Mouse (Mus musculus): ENCODE results near the gene Pgpep1l. TPM values are rescaled to one million over a fixed set of nuclear protein-coding genes. Genes with fewer than 3 reads are reported as not detected.
A peak's percentile ranks its signal among the peaks of the same experiment; 100 is the strongest.

The Pgpep1l gene
- polyA plus RNA-seq, 1 experiment from 2014 or later = not detected

- no peak overlapping the region for H3K4me3 ChIP-seq (ENCODE audit: low read depth, low read length)
- H3K9ac ChIP-seq (ENCODE audit: low read length) = 0 out of 2 replicates have a peak overlapping the region, but pooled peaks have one; percentile 21
- WGBS = 63% methylated on average over 13 of the region's 13 CpGs
- no peak overlapping the region for H3K4me2 ChIP-seq (ENCODE audit: low read length)
- H3K27me3 ChIP-seq (replicated peaks; ENCODE audit: control insufficient read depth, insufficient read depth, low read length) = no peaks in the 10 kb centered on the region
- H3K27ac ChIP-seq (ENCODE audit: low read depth, low read length) = peak overlapping the region; percentile 55; the same call in 1 of the 2 replicates
- H3K36me3 ChIP-seq (ENCODE audit: control insufficient read depth, insufficient read depth, low read length) = peaks cover 62% of the 10 kb centered on the region
- DNase-seq (ENCODE audit: low spot score) (peak; percentile 38), ATAC-seq (no peak)
- no peaks in the 10 kb centered on the region; the same call in 1 of the 2 replicates for H3K4me1 ChIP-seq (ENCODE audit: control insufficient read depth, insufficient read depth, low read length)
- H3K9me3 ChIP-seq (replicated peaks; ENCODE audit: control insufficient read depth, low read length) = no peaks in the 10 kb centered on the region
These were observed 40.7 kb downstream of the Pgpep1l start for GRCm38 (mm10) chr7:68223356-68223808.

- H3K9ac ChIP-seq (ENCODE audit: low read length) = no peak overlapping the region
- ATAC-seq (no peak), DNase-seq (ENCODE audit: low spot score) (peak; percentile 35)
- no peak overlapping the region for H3K4me3 ChIP-seq (ENCODE audit: low read depth, low read length)
- H3K36me3 ChIP-seq (ENCODE audit: control insufficient read depth, insufficient read depth, low read length) = peaks cover 71% of the 10 kb centered on the region
- H3K9me3 ChIP-seq (replicated peaks; ENCODE audit: control insufficient read depth, low read length) = no peaks in the 10 kb centered on the region
- no peaks in the 10 kb centered on the region for H3K27me3 ChIP-seq (replicated peaks; ENCODE audit: control insufficient read depth, insufficient read depth, low read length)
- H3K4me2 ChIP-seq (ENCODE audit: low read length) = no peak overlapping the region
- H3K27ac ChIP-seq (ENCODE audit: low read depth, low read length) = no peak overlapping the region
- WGBS = 73% methylated on average over 9 of the region's 9 CpGs
- no peaks in the 10 kb centered on the region for H3K4me1 ChIP-seq (ENCODE audit: control insufficient read depth, insufficient read depth, low read length)
These were observed 42.3 kb downstream of the Pgpep1l start for GRCm38 (mm10) chr7:68221677-68222230.

GRCm38 (mm10) chr7:68218879-68219278 is 45.2 kb downstream of the Pgpep1l start:
- Histone ChIP-seq H3K27me3 (replicated peaks; ENCODE audit: control insufficient read depth, insufficient read depth, low read length) (no peaks in the 10 kb centered on the region), H3K9me3 (replicated peaks; ENCODE audit: control insufficient read depth, low read length) (no peaks in the 10 kb centered on the region), H3K9ac (ENCODE audit: low read length) (no peak overlapping the region), H3K4me2 (ENCODE audit: low read length) (no peak overlapping the region), H3K4me1 (ENCODE audit: control insufficient read depth, insufficient read depth, low read length) (no peaks in the 10 kb centered on the region), H3K36me3 (ENCODE audit: control insufficient read depth, insufficient read depth, low read length) (peaks cover 77% of the 10 kb centered on the region), H3K27ac (ENCODE audit: low read depth, low read length) (no peak overlapping the region), H3K4me3 (ENCODE audit: low read depth, low read length) (no peak overlapping the region)
- DNase-seq (ENCODE audit: low spot score) (no peak), ATAC-seq (no peak)
- 95% methylated on average over 11 of the region's 11 CpGs for WGBS

GRCm38 (mm10) chr7:68215522-68216070 is 48.4 kb downstream of the Pgpep1l start:
- Histone ChIP-seq H3K9ac (ENCODE audit: low read length) (no peak overlapping the region), H3K36me3 (ENCODE audit: control insufficient read depth, insufficient read depth, low read length) (peaks cover 77% of the 10 kb centered on the region), H3K4me1 (ENCODE audit: control insufficient read depth, insufficient read depth, low read length) (no peaks in the 10 kb centered on the region), H3K27me3 (replicated peaks; ENCODE audit: control insufficient read depth, insufficient read depth, low read length) (no peaks in the 10 kb centered on the region), H3K27ac (ENCODE audit: low read depth, low read length) (no peak overlapping the region), H3K4me2 (ENCODE audit: low read length) (no peak overlapping the region), H3K4me3 (ENCODE audit: low read depth, low read length) (no peak overlapping the region), H3K9me3 (replicated peaks; ENCODE audit: control insufficient read depth, low read length) (no peaks in the 10 kb centered on the region)
- 91% methylated on average over 18 of the region's 18 CpGs for WGBS
- DNase-seq (ENCODE audit: low spot score) (no peak), ATAC-seq (no peak)

- H3K4me3 ChIP-seq (ENCODE audit: low read depth, low read length) = no peak overlapping the region
- DNase-seq (ENCODE audit: low spot score) (no peak), ATAC-seq (no peak)
- H3K4me2 ChIP-seq (ENCODE audit: low read length) = no peak overlapping the region
- no peak overlapping the region for H3K9ac ChIP-seq (ENCODE audit: low read length)
- no peaks in the 10 kb centered on the region for H3K9me3 ChIP-seq (replicated peaks; ENCODE audit: control insufficient read depth, low read length)
- H3K27me3 ChIP-seq (replicated peaks; ENCODE audit: control insufficient read depth, insufficient read depth, low read length) = no peaks in the 10 kb centered on the region
- WGBS = 79% methylated on average over 5 of the region's 5 CpGs
- no peaks in the 10 kb centered on the region for H3K4me1 ChIP-seq (ENCODE audit: control insufficient read depth, insufficient read depth, low read length)
- H3K27ac ChIP-seq (ENCODE audit: low read depth, low read length) = no peak overlapping the region
- H3K36me3 ChIP-seq (ENCODE audit: control insufficient read depth, insufficient read depth, low read length) = peaks cover 78% of the 10 kb centered on the region
These were observed 50.2 kb downstream of the Pgpep1l start for GRCm38 (mm10) chr7:68213842-68214241.

- Histone ChIP-seq H3K27ac (ENCODE audit: low read depth, low read length) (no peak overlapping the region), H3K4me2 (ENCODE audit: low read length) (no peak overlapping the region), H3K9me3 (replicated peaks; ENCODE audit: control insufficient read depth, low read length) (no peaks in the 10 kb centered on the region), H3K4me1 (ENCODE audit: control insufficient read depth, insufficient read depth, low read length) (no peaks in the 10 kb centered on the region), H3K27me3 (replicated peaks; ENCODE audit: control insufficient read depth, insufficient read depth, low read length) (no peaks in the 10 kb centered on the region), H3K36me3 (ENCODE audit: control insufficient read depth, insufficient read depth, low read length) (peaks cover 78% of the 10 kb centered on the region), H3K4me3 (ENCODE audit: low read depth, low read length) (no peak overlapping the region), H3K9ac (ENCODE audit: low read length) (no peak overlapping the region)
- ATAC-seq = no peak
- DNase-seq (ENCODE audit: low spot score) = no peak
- WGBS = 89% methylated on average over 7 of the region's 7 CpGs
These were observed 52.1 kb downstream of the Pgpep1l start for GRCm38 (mm10) chr7:68211883-68212282.

- WGBS = 68% methylated on average over 4 of the region's 4 CpGs
- no peaks in the 10 kb centered on the region for H3K9me3 ChIP-seq (replicated peaks; ENCODE audit: control insufficient read depth, low read length)
- no peak overlapping the region for H3K27ac ChIP-seq (ENCODE audit: low read depth, low read length)
- no peak overlapping the region for H3K9ac ChIP-seq (ENCODE audit: low read length)
- no peaks in the 10 kb centered on the region for H3K4me1 ChIP-seq (ENCODE audit: control insufficient read depth, insufficient read depth, low read length)
- no peak for ATAC-seq
- DNase-seq (ENCODE audit: low spot score) = peak; percentile 18
- peaks cover 73% of the 10 kb centered on the region for H3K36me3 ChIP-seq (ENCODE audit: control insufficient read depth, insufficient read depth, low read length)
- H3K4me2 ChIP-seq (ENCODE audit: low read length) = no peak overlapping the region
- no peaks in the 10 kb centered on the region for H3K27me3 ChIP-seq (replicated peaks; ENCODE audit: control insufficient read depth, insufficient read depth, low read length)
- H3K4me3 ChIP-seq (ENCODE audit: low read depth, low read length) = no peak overlapping the region
These were observed 53.6 kb downstream of the Pgpep1l start for GRCm38 (mm10) chr7:68210417-68210816.

GRCm38 (mm10) chr7:68209039-68209438 is 55.0 kb downstream of the Pgpep1l start:
- Histone ChIP-seq H3K36me3 (ENCODE audit: control insufficient read depth, insufficient read depth, low read length) (peaks cover 71% of the 10 kb centered on the region), H3K4me3 (ENCODE audit: low read depth, low read length) (no peak overlapping the region), H3K4me1 (ENCODE audit: control insufficient read depth, insufficient read depth, low read length) (no peaks in the 10 kb centered on the region), H3K9ac (ENCODE audit: low read length) (no peak overlapping the region), H3K4me2 (ENCODE audit: low read length) (no peak overlapping the region), H3K9me3 (replicated peaks; ENCODE audit: control insufficient read depth, low read length) (no peaks in the 10 kb centered on the region), H3K27ac (ENCODE audit: low read depth, low read length) (no peak overlapping the region), H3K27me3 (replicated peaks; ENCODE audit: control insufficient read depth, insufficient read depth, low read length) (no peaks in the 10 kb centered on the region)
- WGBS = 92% methylated on average over 6 of the region's 6 CpGs
- ATAC-seq (no peak), DNase-seq (ENCODE audit: low spot score) (no peak)

- WGBS = 92% methylated on average over 8 of the region's 8 CpGs
- Histone ChIP-seq H3K9ac (ENCODE audit: low read length) (no peak overlapping the region), H3K4me2 (ENCODE audit: low read length) (no peak overlapping the region), H3K4me1 (ENCODE audit: control insufficient read depth, insufficient read depth, low read length) (no peaks in the 10 kb centered on the region), H3K27ac (ENCODE audit: low read depth, low read length) (no peak overlapping the region), H3K36me3 (ENCODE audit: control insufficient read depth, insufficient read depth, low read length) (peaks cover 84% of the 10 kb centered on the region), H3K27me3 (replicated peaks; ENCODE audit: control insufficient read depth, insufficient read depth, low read length) (no peaks in the 10 kb centered on the region), H3K9me3 (replicated peaks; ENCODE audit: control insufficient read depth, low read length) (no peaks in the 10 kb centered on the region), H3K4me3 (ENCODE audit: low read depth, low read length) (no peak overlapping the region)
- no peak for ATAC-seq
- DNase-seq (ENCODE audit: low spot score) = no peak
These were observed 58.1 kb downstream of the Pgpep1l start for GRCm38 (mm10) chr7:68205776-68206427.

All from forebrain, embryonic 14.5 days (tissue).